Comparison of ENCODE assay signal across 8 mouse cellular contexts in the genomic region with DNA sequence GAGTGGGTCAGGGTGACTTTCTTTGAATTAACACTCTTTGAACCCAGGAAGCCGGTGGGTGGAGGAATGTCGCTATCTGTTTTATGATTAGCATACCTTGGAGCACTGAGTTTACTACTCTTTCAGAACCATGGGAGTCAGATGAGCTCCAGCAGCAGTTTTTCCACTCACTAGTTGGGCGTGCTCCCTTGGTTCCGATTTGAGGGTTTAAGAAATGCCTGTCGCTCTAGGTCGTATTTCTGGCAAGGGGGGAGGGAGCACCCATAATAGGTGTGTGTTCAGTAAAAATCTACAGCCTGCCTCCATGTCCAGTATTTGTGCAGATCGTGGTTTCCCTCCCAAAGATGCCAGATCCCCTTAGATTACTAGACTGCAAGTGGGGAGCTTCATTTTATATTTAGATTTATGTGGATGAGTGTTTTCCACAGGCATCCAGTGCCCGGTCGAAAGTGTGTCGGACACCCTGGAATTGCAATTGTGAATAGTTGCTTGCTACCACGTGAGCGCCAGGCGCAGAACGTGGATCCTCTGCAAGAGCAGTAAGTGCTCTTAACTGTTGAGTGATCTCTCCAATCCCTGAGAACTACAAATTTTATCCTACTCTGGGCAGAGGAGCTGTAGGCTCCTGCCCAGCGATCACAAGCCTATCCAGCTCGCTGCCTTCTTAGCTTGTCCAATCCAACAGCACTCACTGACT. TPM values are rescaled to one million over a fixed set of nuclear protein-coding genes. Genes with fewer than 3 reads are reported as not detected.
DNase-seq lines count a peak whose midpoint lies in the region; ATAC-seq and TF ChIP-seq lines count a peak whose summit lies in the region.

No protein-coding gene starts in this region.

- H3K36me3 ChIP-seq in kidney, adult 2 months (ENCODE audit: control insufficient read depth, insufficient read depth, low read length): no peaks in the 10 kb centered on the region
- H3K36me3 ChIP-seq in embryonic facial prominence, embryonic 10.5 days (replicated peaks): peaks cover 32% of the 10 kb centered on the region
- peaks cover 20% of the 10 kb centered on the region for H3K36me3 ChIP-seq in intestine, embryonic 16.5 days (ENCODE audit: control insufficient read depth, insufficient read depth, low read length)
- H3K36me3 ChIP-seq in midbrain, embryonic 14.5 days (ENCODE audit: control insufficient read depth, insufficient read depth, low read length): peaks cover 22% of the 10 kb centered on the region

- WGBS in kidney, adult 2 months: 5% methylated on average over 16 of the region's 16 CpGs
- 13% methylated on average over 16 of the region's 16 CpGs for WGBS in embryonic facial prominence, embryonic 10.5 days
- WGBS in intestine, embryonic 16.5 days: 9% methylated on average over 16 of the region's 16 CpGs
- WGBS in midbrain, embryonic 14.5 days: 15% methylated on average over 16 of the region's 16 CpGs

- peak; percentile 40 for DNase-seq in kidney, adult 2 months
- DNase-seq in kidney, adult 9 months: no peak
- DNase-seq in embryonic facial prominence, embryonic 10.5 days (ENCODE audit: low spot score): no peak
- DNase-seq in midbrain, embryonic 14.5 days: no peak
- DNase-seq in layer of hippocampus, postnatal 36 days: no peak
- DNase-seq in layer of hippocampus, adult 18-20 months (ENCODE audit: low spot score in 2 of 2): no peak

- H3K27ac ChIP-seq in kidney, adult 2 months (ENCODE audit: insufficient read depth, low read depth, low read length): peak overlapping the region; percentile 11; the same call in 1 of the 2 replicates
- peak overlapping the region; percentile 91 for H3K27ac ChIP-seq in embryonic facial prominence, embryonic 10.5 days (replicated peaks)
- peak overlapping the region; percentile 53 for H3K27ac ChIP-seq in intestine, embryonic 16.5 days (ENCODE audit: low read length)
- peak overlapping the region; percentile 83 for H3K27ac ChIP-seq in midbrain, embryonic 14.5 days (replicated peaks; ENCODE audit: low read depth, low read length)

- peak overlapping the region; percentile 56 for H3K4me3 ChIP-seq in kidney, adult 2 months (ENCODE audit: insufficient read depth, low read depth, low read length)
- H3K4me3 ChIP-seq in embryonic facial prominence, embryonic 10.5 days: peak overlapping the region; percentile 88
- H3K4me3 ChIP-seq in intestine, embryonic 16.5 days (ENCODE audit: low read length): peak overlapping the region; percentile 68
- H3K4me3 ChIP-seq in midbrain, embryonic 14.5 days (replicated peaks; ENCODE audit: low read depth, low read length): peak overlapping the region; percentile 82

- H3K9me3 ChIP-seq in embryonic facial prominence, embryonic 10.5 days: no peaks in the 10 kb centered on the region
- no peaks in the 10 kb centered on the region for H3K9me3 ChIP-seq in intestine, embryonic 16.5 days (ENCODE audit: control insufficient read depth, low read length)
- no peaks in the 10 kb centered on the region for H3K9me3 ChIP-seq in midbrain, embryonic 14.5 days (ENCODE audit: control insufficient read depth, low read length)

- TF ChIP-seq POLR2A in kidney, adult 2 months (IDR thresholded peaks at IDR 0.05; ENCODE audit: low read depth, low read length): no peak

- no peak for TF ChIP-seq CTCF in kidney, adult 2 months (conservative IDR thresholded peaks at IDR 0.05; ENCODE audit: insufficient read depth, insufficient read length, low read depth, low read length)

- H3K9ac ChIP-seq in intestine, embryonic 16.5 days (ENCODE audit: low read depth, low read length): peak overlapping the region; percentile 82
- H3K9ac ChIP-seq in midbrain, embryonic 14.5 days (replicated peaks; ENCODE audit: low read length): peak overlapping the region; percentile 86

- peak; percentile 4 for ATAC-seq in intestine, embryonic 16.5 days
- ATAC-seq in midbrain, embryonic 14.5 days (ENCODE audit: low FRiP score, low TSS enrichment): peak; percentile 71
- ATAC-seq in erythroid progenitor cell, adult 5-6 weeks (replicated peaks; ENCODE audit: low FRiP score, poor library complexity, severe bottlenecking): no peak

- no peaks in the 10 kb centered on the region for H3K4me1 ChIP-seq in kidney, adult 2 months (ENCODE audit: control insufficient read depth, insufficient read depth, low read length)
- H3K4me1 ChIP-seq in embryonic facial prominence, embryonic 10.5 days: peaks cover 20% of the 10 kb centered on the region
- peaks cover 12% of the 10 kb centered on the region; the same call in 1 of the 2 replicates for H3K4me1 ChIP-seq in intestine, embryonic 16.5 days (ENCODE audit: control insufficient read depth, insufficient read depth, low read length)
- peaks cover 13% of the 10 kb centered on the region; the same call in 1 of the 2 replicates for H3K4me1 ChIP-seq in midbrain, embryonic 14.5 days (ENCODE audit: control insufficient read depth, insufficient read depth, low read length)

- no peaks in the 10 kb centered on the region for H3K27me3 ChIP-seq in kidney, adult 2 months (replicated peaks; ENCODE audit: control insufficient read depth, insufficient read depth, low read length)
- peaks cover 12% of the 10 kb centered on the region for H3K27me3 ChIP-seq in embryonic facial prominence, embryonic 10.5 days (replicated peaks; ENCODE audit: low read depth, poor library complexity, severe bottlenecking)
- H3K27me3 ChIP-seq in intestine, embryonic 16.5 days (replicated peaks; ENCODE audit: control insufficient read depth, insufficient read depth, low read length): no peaks in the 10 kb centered on the region
- H3K27me3 ChIP-seq in midbrain, embryonic 14.5 days (ENCODE audit: control insufficient read depth, insufficient read depth, low read length): peaks cover 6% of the 10 kb centered on the region; the same call in 1 of the 2 replicates

- peak overlapping the region; percentile 66 for H3K4me2 ChIP-seq in intestine, embryonic 16.5 days (ENCODE audit: low read depth, low read length)
- peak overlapping the region; percentile 82 for H3K4me2 ChIP-seq in midbrain, embryonic 14.5 days (ENCODE audit: low read length)

RNA-seq across cellular contexts. Expression of a gene that starts 0.5 kb away (rescaled TPM):
- polyA plus RNA-seq in kidney, adult 2 months (2012; rRNA removed): 30.4 and 33.9 TPM in 2 replicates
- 157 and 169 TPM in 2 replicates for polyA plus RNA-seq in embryonic facial prominence, embryonic 10.5 days (2016; fragmentation: Nextera tagmentation; extraction: Ambion mirVana)
- 90.0 and 93.7 TPM in 2 replicates for polyA plus RNA-seq in intestine, embryonic 16.5 days (2015; fragmentation: Nextera tagmentation; extraction: Ambion mirVana)
- polyA plus RNA-seq in midbrain, embryonic 14.5 days (2014; fragmentation: Nextera tagmentation; extraction: Ambion mirVana): 65.8 and 97.4 TPM in 2 replicates
- total RNA-seq in layer of hippocampus, postnatal 36 days (2021): 10 to 100 TPM; 49.7 to 50.1 TPM
- total RNA-seq in erythroid progenitor cell, adult 5-6 weeks (2015; ENCODE audit: low replicate concordance): 33.2 and 54.9 TPM in 2 replicates
- 11.5 and 18.9 TPM in 2 replicates for total RNA-seq in erythroid progenitor cell, adult 5-6 weeks (2017; ENCODE audit: low replicate concordance)
- total RNA-seq in layer of hippocampus, adult 18-20 months (2021): 10 to 100 TPM; 54.3 to 54.7 TPM

RNA-seq across cellular contexts. Expression of a gene that starts 18.7 kb away (rescaled TPM):
- 33.5 and 37.4 TPM in 2 replicates for polyA plus RNA-seq in kidney, adult 2 months (2012; rRNA removed)
- polyA plus RNA-seq in embryonic facial prominence, embryonic 10.5 days (2016; fragmentation: Nextera tagmentation; extraction: Ambion mirVana): 33.0 and 35.1 TPM in 2 replicates
- polyA plus RNA-seq in intestine, embryonic 16.5 days (2015; fragmentation: Nextera tagmentation; extraction: Ambion mirVana): 15.7 and 18.5 TPM in 2 replicates
- 35.8 and 40.2 TPM in 2 replicates for polyA plus RNA-seq in midbrain, embryonic 14.5 days (2014; fragmentation: Nextera tagmentation; extraction: Ambion mirVana)
- total RNA-seq in layer of hippocampus, postnatal 36 days (2021): 10 to 100 TPM; 57.1 to 64.4 TPM
- total RNA-seq in erythroid progenitor cell, adult 5-6 weeks (2015; ENCODE audit: low replicate concordance): 6.1 and 18.0 TPM in 2 replicates
- 1.3 and 3.6 TPM in 2 replicates for total RNA-seq in erythroid progenitor cell, adult 5-6 weeks (2017; ENCODE audit: low replicate concordance)
- 10 to 100 TPM; 51.9 to 55.7 TPM for total RNA-seq in layer of hippocampus, adult 18-20 months (2021)

RNA-seq across cellular contexts. Expression of a gene that starts 37.1 kb away (rescaled TPM):
- polyA plus RNA-seq in kidney, adult 2 months (2012; rRNA removed): 639 and 682 TPM in 2 replicates
- 604 and 650 TPM in 2 replicates for polyA plus RNA-seq in embryonic facial prominence, embryonic 10.5 days (2016; fragmentation: Nextera tagmentation; extraction: Ambion mirVana)
- 679 and 681 TPM in 2 replicates for polyA plus RNA-seq in intestine, embryonic 16.5 days (2015; fragmentation: Nextera tagmentation; extraction: Ambion mirVana)
- polyA plus RNA-seq in midbrain, embryonic 14.5 days (2014; fragmentation: Nextera tagmentation; extraction: Ambion mirVana): 1,285 and 1,320 TPM in 2 replicates
- 100 to 1,000 TPM; 725 to 748 TPM for total RNA-seq in layer of hippocampus, postnatal 36 days (2021)
- total RNA-seq in erythroid progenitor cell, adult 5-6 weeks (2015; ENCODE audit: low replicate concordance): 214 and 297 TPM in 2 replicates
- total RNA-seq in erythroid progenitor cell, adult 5-6 weeks (2017; ENCODE audit: low replicate concordance): 271 and 285 TPM in 2 replicates
- total RNA-seq in layer of hippocampus, adult 18-20 months (2021): 100 to 1,000 TPM; 702 to 704 TPM

RNA-seq across cellular contexts. Expression of a gene that starts 50.2 kb away (rescaled TPM):
- polyA plus RNA-seq in kidney, adult 2 months (2012; rRNA removed): 39.0 and 45.1 TPM in 2 replicates
- 57.2 and 59.6 TPM in 2 replicates for polyA plus RNA-seq in embryonic facial prominence, embryonic 10.5 days (2016; fragmentation: Nextera tagmentation; extraction: Ambion mirVana)
- 64.8 and 67.7 TPM in 2 replicates for polyA plus RNA-seq in intestine, embryonic 16.5 days (2015; fragmentation: Nextera tagmentation; extraction: Ambion mirVana)
- polyA plus RNA-seq in midbrain, embryonic 14.5 days (2014; fragmentation: Nextera tagmentation; extraction: Ambion mirVana): 69.6 and 79.9 TPM in 2 replicates
- total RNA-seq in layer of hippocampus, postnatal 36 days (2021): 100 to 1,000 TPM; 104 to 113 TPM
- 22.2 and 23.1 TPM in 2 replicates for total RNA-seq in erythroid progenitor cell, adult 5-6 weeks (2015; ENCODE audit: low replicate concordance)
- 32.1 and 40.5 TPM in 2 replicates for total RNA-seq in erythroid progenitor cell, adult 5-6 weeks (2017; ENCODE audit: low replicate concordance)
- 100 to 1,000 TPM; 100 TPM for total RNA-seq in layer of hippocampus, adult 18-20 months (2021)

Comparison
In these comparisons a context has a peak if more than half of its experiments do, and no peak if none do; other contexts are left out.
1. H3K27ac ChIP-seq: peak in every context shown above with its lines; median percentile 91 in embryonic facial prominence, embryonic 10.5 days; 83 in midbrain, embryonic 14.5 days; 53 in intestine, embryonic 16.5 days; 11 in kidney, adult 2 months.